10 mouse cellular contexts compared by ENCODE assay signal in genomic region chr2:118542971-118543573, GRCm38 (mm10). TPM values are rescaled to one million over a fixed set of nuclear protein-coding genes. Genes with fewer than 3 reads are reported as not detected.
DNase-seq lines count a peak whose midpoint lies in the region; ATAC-seq lines count a peak whose summit lies in the region.
"Had no signal": no experiment of that assay in that cellular context is flagged by ENCODE, and none has a peak within 500 bp of the region (broad histone marks: within the 10 kb centered on the region; RNA-seq: fewer than 3 reads in every experiment).

No protein-coding gene starts in this region.

- ATAC-seq in hindbrain, embryonic 11.5 days (ENCODE audit: low FRiP score) = no peak
- ATAC-seq in hindbrain, embryonic 16.5 days = no peak
- ATAC-seq in intestine, embryonic 15.5 days = no peak
- ATAC-seq in forebrain, embryonic 15.5 days (replicated peaks) = no peak
- ATAC-seq: midbrain, embryonic 16.5 days had no signal

- DNase-seq in hindbrain, embryonic 11.5 days (ENCODE audit: low spot score) = peak; percentile 32
- DNase-seq in A20 (ENCODE audit: low read depth, low spot score) (peak; percentile 77), NIH3T3 (ENCODE audit: low read depth) (peak; percentile 41)
- DNase-seq in right cerebral cortex, postnatal 4 days = no peak
- DNase-seq in adrenal gland, adult 2 months = no peak
- DNase-seq: thymus, postnatal 36 days had no signal

- H3K4me1 ChIP-seq in hindbrain, embryonic 11.5 days (replicated peaks; ENCODE audit: control insufficient read depth, insufficient read depth, low read length) = peaks cover 24% of the 10 kb centered on the region; the same call in 1 of the 2 replicates
- H3K4me1 ChIP-seq in hindbrain, embryonic 16.5 days (ENCODE audit: control insufficient read depth, insufficient read depth, low read depth, low read length) = peaks cover 39% of the 10 kb centered on the region
- peaks cover 83% of the 10 kb centered on the region for H3K4me1 ChIP-seq in intestine, embryonic 15.5 days (replicated peaks)
- H3K4me1 ChIP-seq in forebrain, embryonic 15.5 days = peaks cover 47% of the 10 kb centered on the region

- WGBS in hindbrain, embryonic 11.5 days = 93% methylated on average over 1 of the region's 1 CpGs
- 89% methylated on average over 1 of the region's 1 CpGs for WGBS in hindbrain, embryonic 16.5 days
- 62% methylated on average over 1 of the region's 1 CpGs for WGBS in intestine, embryonic 15.5 days
- 95% methylated on average over 1 of the region's 1 CpGs for WGBS in forebrain, embryonic 15.5 days

- H3K27ac ChIP-seq in hindbrain, embryonic 11.5 days (ENCODE audit: low read depth, low read length) = no peak overlapping the region
- H3K27ac ChIP-seq in hindbrain, embryonic 16.5 days (ENCODE audit: low read depth, low read length) = no peak overlapping the region
- peak overlapping the region; percentile 99 for H3K27ac ChIP-seq in intestine, embryonic 15.5 days
- no peak overlapping the region for H3K27ac ChIP-seq in forebrain, embryonic 15.5 days (replicated peaks)

- H3K9ac ChIP-seq in hindbrain, embryonic 11.5 days (ENCODE audit: low read depth, low read length) = no peak overlapping the region
- H3K9ac ChIP-seq in hindbrain, embryonic 16.5 days (ENCODE audit: low read depth, low read length) = no peak overlapping the region
- 0 out of 2 replicates have a peak overlapping the region, but pooled peaks have one; percentile 0 for H3K9ac ChIP-seq in intestine, embryonic 15.5 days
- no peak overlapping the region for H3K9ac ChIP-seq in forebrain, embryonic 15.5 days (replicated peaks)

- H3K36me3 ChIP-seq in hindbrain, embryonic 11.5 days (ENCODE audit: control insufficient read depth, insufficient read depth, low read length) = no peaks in the 10 kb centered on the region
- H3K36me3 ChIP-seq in hindbrain, embryonic 16.5 days (ENCODE audit: control insufficient read depth, insufficient read depth, low read length) = no peaks in the 10 kb centered on the region
- 0 out of 2 replicates have a peak, but pooled peaks cover 5% of the 10 kb centered on the region for H3K36me3 ChIP-seq in intestine, embryonic 15.5 days
- H3K36me3 ChIP-seq in forebrain, embryonic 15.5 days = no peaks in the 10 kb centered on the region

- no peaks in the 10 kb centered on the region for H3K9me3 ChIP-seq in hindbrain, embryonic 11.5 days (ENCODE audit: control insufficient read depth, low read length)
- H3K9me3 ChIP-seq in hindbrain, embryonic 16.5 days (ENCODE audit: control insufficient read depth, low read length) = no peaks in the 10 kb centered on the region
- no peaks in the 10 kb centered on the region for H3K9me3 ChIP-seq in intestine, embryonic 15.5 days
- H3K9me3 ChIP-seq in forebrain, embryonic 15.5 days = no peaks in the 10 kb centered on the region

- H3K27me3 ChIP-seq in hindbrain, embryonic 11.5 days (ENCODE audit: control insufficient read depth, insufficient read depth, low read length) = no peaks in the 10 kb centered on the region
- no peaks in the 10 kb centered on the region for H3K27me3 ChIP-seq in hindbrain, embryonic 16.5 days (replicated peaks; ENCODE audit: control insufficient read depth, insufficient read depth, low read length)
- no peaks in the 10 kb centered on the region for H3K27me3 ChIP-seq in intestine, embryonic 15.5 days (replicated peaks)
- no peaks in the 10 kb centered on the region for H3K27me3 ChIP-seq in forebrain, embryonic 15.5 days

- no peak overlapping the region for H3K4me2 ChIP-seq in hindbrain, embryonic 11.5 days (replicated peaks; ENCODE audit: low read depth, low read length)
- H3K4me2 ChIP-seq in hindbrain, embryonic 16.5 days (ENCODE audit: low read length) = no peak overlapping the region
- H3K4me2 ChIP-seq in intestine, embryonic 15.5 days (replicated peaks) = peak overlapping the region; percentile 95
- H3K4me2 ChIP-seq in forebrain, embryonic 15.5 days (replicated peaks) = no peak overlapping the region

- H3K4me3 ChIP-seq in hindbrain, embryonic 11.5 days (ENCODE audit: low read depth, low read length) = no peak overlapping the region
- H3K4me3 ChIP-seq in hindbrain, embryonic 16.5 days (ENCODE audit: low read length) = no peak overlapping the region
- H3K4me3 ChIP-seq in intestine, embryonic 15.5 days (replicated peaks) = no peak overlapping the region
- no peak overlapping the region for H3K4me3 ChIP-seq in forebrain, embryonic 15.5 days

RNA-seq across cellular contexts. Expression of gene Bmf, which starts 6.4 kb away (rescaled TPM):
- 2.5 and 4.9 TPM in 2 replicates for polyA plus RNA-seq in hindbrain, embryonic 11.5 days (2014; fragmentation: Nextera tagmentation; extraction: Ambion mirVana)
- polyA plus RNA-seq in hindbrain, embryonic 16.5 days (2015; fragmentation: Nextera tagmentation; extraction: Ambion mirVana) = 1.6 and 1.9 TPM in 2 replicates
- polyA plus RNA-seq in intestine, embryonic 15.5 days (2015; fragmentation: Nextera tagmentation; extraction: Ambion mirVana) = 2.8 and 3.0 TPM in 2 replicates
- total RNA-seq in adrenal gland, adult 2 months (2021) = 10 to 100 TPM in 1 of 2 experiments, 1 to 10 TPM in 1; 8.9 to 15.9 TPM
- 29.6 and 31.1 TPM in 2 replicates for polyA plus RNA-seq in adrenal gland, adult 2 months (2012; rRNA removed)
- polyA plus RNA-seq in forebrain, embryonic 15.5 days (2015; fragmentation: Nextera tagmentation; extraction: Ambion mirVana) = 1.3 and 1.8 TPM in 2 replicates

RNA-seq across cellular contexts. Expression of gene Bub1b, which starts 54.9 kb away (rescaled TPM):
- polyA plus RNA-seq in hindbrain, embryonic 11.5 days (2014; fragmentation: Nextera tagmentation; extraction: Ambion mirVana) = 80.6 and 100.0 TPM in 2 replicates
- 13.8 and 16.9 TPM in 2 replicates for polyA plus RNA-seq in hindbrain, embryonic 16.5 days (2015; fragmentation: Nextera tagmentation; extraction: Ambion mirVana)
- 67.9 and 71.5 TPM in 2 replicates for polyA plus RNA-seq in intestine, embryonic 15.5 days (2015; fragmentation: Nextera tagmentation; extraction: Ambion mirVana)
- total RNA-seq in adrenal gland, adult 2 months (2021) = 1 to 10 TPM; 2.8 to 4.6 TPM
- polyA plus RNA-seq in adrenal gland, adult 2 months (2012; rRNA removed) = 1.0 and 1.1 TPM in 2 replicates
- polyA plus RNA-seq in forebrain, embryonic 15.5 days (2015; fragmentation: Nextera tagmentation; extraction: Ambion mirVana) = 42.9 and 46.0 TPM in 2 replicates

Comparison
In these comparisons a context has a peak if more than half of its experiments do, and no peak if none do; other contexts are left out.
1. DNase-seq: peak in hindbrain, embryonic 11.5 days (single experiment), A20 (single experiment) and NIH3T3 (single experiment); none in right cerebral cortex, postnatal 4 days (single experiment) and adrenal gland, adult 2 months (single experiment).